Mouse (Mus musculus) small intestine, adult 2 months (tissue): ENCODE data around the gene Zfhx3.

Experiments used
- CTCF ChIP-seq: fragments of 200-500 bp; IDR thresholded peaks from 2 replicates; pipeline ENCODE4 v1.5.1; 2012; ENCODE audit warnings: low read depth, mild to moderate bottlenecking, control low read depth, inconsistent platforms, low read length, moderate library complexity, mixed read lengths; ENCODE audit not compliant: insufficient replicate concordance, insufficient read length; ENCODE audit errors: extremely low read depth
- POLR2A ChIP-seq: fragments of 200-500 bp; IDR thresholded peaks from 2 replicates; pipeline ENCODE4 v1.6.1; 2012; ENCODE audit warnings: low read depth, mild to moderate bottlenecking, control low read depth, inconsistent platforms, low read length, moderate library complexity

DNA sequence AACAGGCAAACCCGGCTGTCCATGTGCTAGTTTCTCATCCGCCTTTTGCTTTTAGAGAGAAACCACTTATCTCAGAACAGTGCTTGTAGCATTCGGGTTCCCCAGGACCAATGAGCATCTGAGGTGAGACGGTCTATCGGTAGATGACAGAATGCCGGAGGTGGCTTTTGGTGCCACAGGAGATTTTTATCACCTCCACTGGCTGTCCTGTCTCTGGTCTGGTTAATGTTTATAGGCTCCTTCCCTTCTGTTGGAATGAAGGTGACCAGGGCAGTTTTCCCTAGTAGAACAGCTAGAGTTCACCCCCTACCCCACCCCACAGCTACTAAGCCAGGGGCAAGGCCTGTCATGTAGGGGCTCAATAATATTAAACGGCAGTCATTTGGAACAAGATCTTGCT, 825.6 kb downstream of the Zfhx3 start:
- no peak for TF ChIP-seq CTCF
- TF ChIP-seq POLR2A, result no peak
